Mouse (Mus musculus) ES-E14 (cell line): Measurements from ENCODE around the gene Eif5a2.

Experiments used
- HCFC1 ChIP-seq: IDR thresholded peaks from 2 replicates; pipeline ENCODE4 v1.6.1; 2012; ENCODE audit warnings: low read length, inconsistent platforms, borderline replicate concordance; ENCODE audit not compliant: insufficient read depth
- ZC3H11A ChIP-seq: IDR thresholded peaks from 2 replicates; pipeline ENCODE4 v1.6.1; 2012; ENCODE audit warnings: low read depth, mild to moderate bottlenecking, inconsistent platforms, low read length, borderline replicate concordance

DNA sequence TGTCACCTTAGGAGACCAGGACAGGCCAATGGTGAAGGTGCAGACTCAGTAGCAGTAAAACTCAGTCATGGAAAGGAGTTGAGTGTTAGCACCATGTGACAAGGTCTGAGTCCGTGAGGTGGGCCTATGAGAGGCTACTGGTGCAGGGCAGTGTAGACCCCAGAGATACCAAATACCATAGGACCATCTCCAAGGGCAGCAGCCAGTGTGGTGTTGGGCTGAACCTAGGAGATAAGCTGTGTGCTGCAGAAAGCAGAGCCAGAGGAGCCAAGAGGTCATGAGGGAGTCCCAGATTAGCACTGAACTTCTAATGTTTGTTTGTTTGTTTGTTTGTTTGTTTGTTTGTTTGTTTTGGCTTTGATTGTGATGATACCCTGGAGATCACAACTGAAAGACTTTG lies 4.6 kb upstream of the Eif5a2 start:
- TF ChIP-seq HCFC1 (no peak), ZC3H11A (no peak)
